Mouse (Mus musculus): ENCODE measurements around the gene Ruvbl2. TPM values are rescaled to one million over a fixed set of nuclear protein-coding genes. Genes with fewer than 3 reads are reported as not detected.

Ruvbl2 gene
- total RNA-seq, 4 experiments from 2014 or later, result 36.8 to 43.8 (median 38.8) TPM

DNA sequence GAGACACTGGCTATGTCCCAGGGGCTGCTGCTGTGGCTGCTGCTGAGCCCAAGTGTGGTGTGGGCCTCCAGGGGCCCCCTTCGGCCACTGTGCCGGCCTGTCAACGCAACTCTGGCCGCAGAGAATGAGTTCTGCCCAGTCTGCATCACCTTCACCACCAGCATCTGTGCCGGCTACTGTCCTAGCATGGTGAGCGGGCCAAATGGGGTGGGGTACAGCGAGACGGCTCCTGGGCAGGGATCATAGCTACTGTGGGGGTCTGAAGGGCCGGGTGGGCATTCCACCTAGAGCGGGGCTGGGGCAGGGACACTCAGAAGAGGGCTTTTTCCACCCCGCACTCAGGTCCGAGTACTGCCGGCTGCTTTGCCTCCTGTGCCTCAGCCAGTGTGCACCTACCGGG is 16.7 kb downstream of the Ruvbl2 start:
- DNase-seq, result no peak

DNA sequence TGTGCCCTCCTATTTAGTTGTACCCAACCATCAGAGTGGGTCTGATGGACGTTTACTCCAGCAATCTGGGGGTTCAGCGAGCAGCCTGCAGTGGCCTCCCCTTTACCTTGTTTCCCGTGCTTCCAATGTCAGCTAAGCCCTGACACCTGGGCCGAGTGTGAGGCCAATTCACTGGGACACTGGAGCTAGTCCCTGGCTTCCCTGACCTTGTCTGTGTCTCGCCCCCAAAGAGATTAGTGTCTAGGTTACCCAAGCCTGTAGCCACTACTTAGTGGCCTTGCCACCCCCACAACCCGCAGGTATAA is 17.3 kb downstream of the Ruvbl2 start, which contains the start of gene Lhb:
Gene Lhb (plus strand): TSS at position 206 of the 305 bp plus-strand sequence.
- no peak for DNase-seq

GRCm38 (mm10) chr7:45419859-45420614 is 17.9 kb downstream of the Ruvbl2 start:
- DNase-seq, result no peak

DNA sequence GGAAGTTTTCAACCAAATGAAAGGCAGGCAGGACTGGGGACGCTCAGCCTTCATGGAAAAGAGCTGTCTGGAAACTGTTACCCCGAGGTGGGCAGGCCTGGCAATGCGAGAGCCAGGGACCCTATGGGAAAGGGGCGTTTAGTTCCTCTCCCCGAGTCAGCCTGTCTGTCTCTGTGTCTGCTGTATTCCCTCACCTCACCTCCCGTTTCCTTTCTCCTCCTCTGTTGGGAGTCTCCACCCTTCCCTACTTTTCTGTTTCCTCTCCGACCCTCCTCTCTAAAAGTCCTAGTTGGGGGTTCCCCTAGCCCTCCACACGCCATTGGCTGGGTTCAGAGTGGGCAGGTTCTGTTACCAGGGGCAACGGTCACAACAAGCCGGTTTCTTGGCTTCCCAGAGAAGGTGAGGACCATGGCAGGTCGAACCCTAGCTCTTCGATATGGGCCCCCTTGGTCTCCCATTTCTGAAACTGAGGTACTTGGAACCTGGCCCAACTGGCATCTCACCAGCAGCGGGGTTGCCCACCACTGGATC is 19.9 kb downstream of the Ruvbl2 start:
- no peak for DNase-seq

- DNase-seq, result no peak
Measured at GRCm38 (mm10) chr7:45415636-45416035, 22.3 kb downstream of the Ruvbl2 start.

GRCm38 (mm10) chr7:45414740-45415224 is 23.1 kb downstream of the Ruvbl2 start:
- DNase-seq, result no peak

GRCm38 (mm10) chr7:45413864-45414739 is 23.8 kb downstream of the Ruvbl2 start:
- DNase-seq, result no peak

DNA sequence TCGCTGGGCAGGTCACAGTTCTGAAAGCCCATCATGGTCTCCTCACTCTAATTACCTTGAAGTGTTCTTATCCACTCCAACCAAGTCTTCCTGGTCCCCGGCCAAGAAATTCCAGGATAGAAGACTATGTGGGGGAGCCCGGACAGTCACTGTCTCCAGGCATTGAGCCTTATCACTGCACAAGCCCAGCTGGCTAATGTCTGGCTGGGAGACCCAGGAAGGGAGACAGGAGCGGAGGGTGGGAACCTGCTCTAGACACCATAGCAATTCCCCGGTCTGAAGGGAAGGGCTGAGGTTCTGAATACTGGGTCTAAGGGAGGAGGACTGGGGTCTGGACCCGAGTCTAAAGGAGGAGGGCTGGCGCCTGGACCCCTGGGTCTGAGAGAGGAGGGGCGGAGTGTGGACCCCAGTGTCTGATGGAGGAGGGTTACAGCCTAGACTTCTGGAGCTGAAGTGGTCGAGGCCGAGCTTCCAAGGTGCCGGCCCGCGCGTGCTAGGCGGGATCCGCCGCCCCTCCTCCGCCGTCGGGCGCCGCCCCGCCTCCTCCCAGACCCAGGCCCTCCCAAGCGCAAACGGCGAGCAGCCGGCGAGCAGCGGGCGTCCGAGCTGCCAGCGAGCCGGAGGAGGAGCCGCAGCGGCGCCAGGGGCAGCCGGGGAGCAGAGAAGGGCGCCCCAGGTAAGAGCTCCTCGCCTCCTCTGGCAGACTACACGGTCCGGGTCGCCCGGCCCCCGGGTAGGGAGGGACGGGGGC is 24.6 kb downstream of the Ruvbl2 start, which contains the start of gene Ntf5:
Gene Ntf5 (plus strand): TSS at position 583 of the 751 bp plus-strand sequence.
- no peak for DNase-seq

DNA sequence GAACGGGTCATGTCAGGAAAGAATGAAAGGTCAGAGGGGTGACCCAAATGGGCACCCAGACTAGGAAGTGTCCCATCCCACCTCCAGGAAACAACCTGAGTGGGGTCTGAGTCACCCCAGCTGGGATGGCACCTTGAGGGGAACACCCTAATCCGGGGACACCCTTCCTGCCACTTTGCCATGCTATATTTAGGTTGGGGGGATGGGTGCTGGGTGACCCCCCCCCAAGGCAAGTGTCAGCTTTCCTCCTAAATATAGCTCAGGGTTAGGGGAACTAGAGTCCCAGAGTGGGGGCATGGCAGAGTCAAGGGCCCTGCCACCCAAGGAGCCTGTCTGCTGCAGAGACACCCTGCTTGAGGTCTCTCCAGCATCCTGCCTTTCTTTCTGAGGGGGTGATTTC is 25.5 kb downstream of the Ruvbl2 start:
- no peak for DNase-seq

DNA sequence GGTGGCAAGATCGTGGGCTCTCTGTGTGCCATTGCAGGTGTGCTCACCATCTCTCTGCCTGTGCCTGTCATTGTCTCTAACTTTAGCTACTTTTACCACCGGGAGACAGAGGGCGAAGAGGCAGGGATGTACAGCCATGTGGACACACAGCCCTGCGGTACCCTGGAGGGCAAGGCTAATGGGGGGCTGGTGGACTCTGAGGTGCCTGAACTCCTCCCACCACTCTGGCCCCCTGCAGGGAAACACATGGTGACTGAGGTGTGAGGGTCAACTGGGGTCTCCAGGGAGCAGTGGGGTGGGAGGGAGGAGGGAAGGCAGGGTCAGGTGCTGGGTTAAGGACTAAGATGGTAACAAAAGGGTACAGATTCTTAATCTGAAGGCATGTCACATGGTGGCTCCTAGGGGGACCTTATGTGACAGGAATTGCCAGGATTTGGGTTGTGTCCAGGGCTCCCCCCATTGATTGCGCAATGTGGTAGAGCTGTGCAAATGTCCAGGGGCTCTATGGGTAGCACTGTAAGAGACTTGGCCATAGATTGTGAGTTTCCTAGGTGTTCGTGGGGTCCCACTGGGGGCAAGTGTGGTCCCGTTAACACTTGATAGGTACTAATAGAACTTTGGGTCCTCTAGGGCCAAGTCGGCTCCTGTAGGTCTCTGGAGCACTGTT is 28.3 kb downstream of the Ruvbl2 start:
- no peak for DNase-seq

GRCm38 (mm10) chr7:45408949-45409348 is 28.9 kb downstream of the Ruvbl2 start:
- DNase-seq, result no peak

GRCm38 (mm10) chr7:45408351-45408750 is 29.5 kb downstream of the Ruvbl2 start:
- no peak for DNase-seq

GRCm38 (mm10) chr7:45407836-45408235 is 30.1 kb downstream of the Ruvbl2 start:
- DNase-seq, result no peak

DNA sequence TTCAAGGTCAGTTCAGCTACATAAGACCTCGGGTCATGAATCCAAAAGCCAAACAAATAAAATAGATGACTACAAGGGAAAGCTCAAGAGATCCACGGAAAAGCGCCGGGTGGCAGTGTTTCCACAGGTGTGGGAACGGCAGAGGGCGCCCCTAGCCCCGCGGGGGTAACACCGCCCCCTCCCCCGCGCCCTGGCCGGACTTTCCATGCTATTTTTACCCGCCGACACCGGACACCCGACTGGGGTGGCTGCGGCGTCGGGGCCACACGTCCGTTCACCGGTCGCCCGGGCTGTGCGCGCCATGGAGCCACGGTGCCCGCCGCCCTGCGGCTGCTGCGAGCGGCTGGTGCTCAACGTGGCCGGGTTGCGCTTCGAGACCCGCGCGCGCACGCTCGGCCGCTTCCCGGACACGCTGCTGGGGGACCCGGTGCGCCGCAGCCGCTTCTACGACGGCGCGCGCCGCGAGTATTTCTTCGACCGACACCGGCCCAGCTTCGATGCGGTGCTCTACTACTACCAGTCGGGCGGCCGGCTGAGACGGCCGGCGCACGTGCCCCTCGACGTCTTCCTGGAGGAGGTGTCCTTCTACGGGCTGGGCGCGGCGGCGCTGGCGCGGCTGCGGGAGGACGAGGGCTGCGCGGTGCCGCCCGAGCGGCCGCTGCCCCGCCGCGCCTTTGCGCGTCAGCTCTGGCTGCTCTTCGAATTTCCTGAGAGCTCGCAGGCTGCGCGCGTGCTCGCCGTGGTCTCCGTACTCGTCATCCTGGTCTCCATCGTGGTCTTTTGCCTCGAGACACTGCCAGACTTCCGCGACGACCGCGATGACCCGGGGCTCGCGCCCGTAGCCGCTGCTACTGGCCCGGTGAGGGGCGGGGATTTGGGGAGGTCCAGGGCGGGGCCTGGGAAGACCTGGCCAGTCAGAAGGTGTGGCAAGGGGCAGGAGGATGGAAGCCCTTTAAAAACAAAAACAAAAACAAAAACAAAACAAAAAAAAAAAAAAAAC is 31.4 kb downstream of the Ruvbl2 start:
- DNase-seq, result no peak

GRCm38 (mm10) chr7:45405091-45406075 is 32.5 kb downstream of the Ruvbl2 start, which contains the start of gene Kcna7:
Gene Kcna7, plus strand, starts transcription at chr7:45405653.
- DNase-seq, result peak; percentile 44

DNA sequence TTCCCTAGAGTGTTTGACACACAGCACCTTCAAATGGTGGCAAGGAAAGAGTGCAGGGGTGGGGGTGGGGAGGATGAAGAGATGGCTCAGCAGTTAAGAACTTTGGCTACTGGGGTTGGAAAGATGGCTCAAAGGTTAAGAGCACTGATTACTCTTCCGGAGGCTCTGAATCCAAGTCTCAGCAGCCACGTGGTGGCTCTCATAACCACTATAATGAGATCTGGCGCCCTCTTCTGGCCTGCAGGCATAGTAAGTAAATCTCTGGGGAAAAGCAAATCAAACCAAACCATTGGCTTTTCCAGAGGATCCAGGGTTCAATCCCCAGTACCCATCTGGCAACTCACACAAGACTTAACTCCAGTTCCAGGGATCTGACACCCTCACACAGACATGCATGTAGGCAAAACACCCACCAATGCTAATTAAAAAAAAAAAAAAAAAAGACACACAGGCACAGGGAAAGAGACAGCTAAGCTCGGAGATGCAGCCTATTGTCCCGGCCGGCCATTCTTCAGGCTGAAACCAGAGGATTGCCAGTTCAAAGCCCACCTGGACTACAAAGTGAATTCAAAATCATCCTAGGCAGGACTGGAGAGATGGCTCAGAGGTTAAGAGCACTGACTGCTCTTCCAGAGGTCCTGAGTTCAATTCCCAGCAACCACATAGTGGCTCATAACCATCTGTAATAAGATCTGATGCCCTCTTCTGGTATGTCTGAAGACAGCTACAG is 34.2 kb downstream of the Ruvbl2 start:
- no peak for DNase-seq

DNA sequence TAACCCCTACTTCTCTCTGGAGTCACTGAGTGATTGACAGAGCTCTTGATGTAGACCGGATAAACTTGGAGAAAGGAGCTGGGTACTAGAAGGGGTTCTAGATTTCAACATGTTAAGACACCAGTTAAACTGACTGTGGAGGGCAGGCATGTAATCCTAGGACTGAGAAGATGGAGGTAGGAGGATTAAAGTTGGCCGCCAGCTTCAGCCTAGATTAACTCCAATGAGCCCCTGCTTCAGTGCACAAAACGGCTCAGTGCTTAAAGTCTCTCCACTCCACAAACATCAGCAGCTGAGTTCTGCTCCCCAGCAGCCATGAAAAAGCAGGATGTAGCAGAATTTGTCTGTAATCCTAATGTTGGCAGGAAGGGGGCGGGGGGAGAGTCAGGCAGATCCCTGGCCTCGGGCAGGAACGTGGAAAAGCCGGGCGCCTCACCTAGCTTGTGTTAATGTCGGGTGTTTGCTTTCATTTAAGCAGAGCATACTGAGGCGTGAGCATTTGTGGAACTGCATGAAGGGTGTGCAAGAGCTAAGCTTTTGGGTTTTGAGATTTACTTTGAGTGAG is 36.3 kb downstream of the Ruvbl2 start:
- DNase-seq, result no peak

GRCm38 (mm10) chr7:45396787-45397186 is 41.1 kb downstream of the Ruvbl2 start:
- DNase-seq, result no peak
